Mouse (Mus musculus): ENCODE data around the gene Ptpra.
"Not testable (repeated sequence)": the region's sequence is repeated elsewhere in the genome, so short reads cannot be mapped to it uniquely, and the experiment has no call there.

Ptpra gene

GRCm38 (mm10) chr2:130488002-130488401 is 37.9 kb downstream of the Ptpra start:
- no peak for DNase-seq (ENCODE audit: low spot score in 2 of 2)

- DNase-seq (ENCODE audit: low spot score in 2 of 2) = no peak
These were observed 38.5 kb downstream of the Ptpra start for GRCm38 (mm10) chr2:130488600-130488999.

- DNase-seq (ENCODE audit: low spot score in 2 of 2) = no peak
These were observed 41.1 kb downstream of the Ptpra start for GRCm38 (mm10) chr2:130491162-130491561.

GRCm38 (mm10) chr2:130491587-130491986 is 41.5 kb downstream of the Ptpra start:
- peak in 1 of 2 experiments; percentile 53 for DNase-seq (ENCODE audit: low spot score in 2 of 2)

- DNase-seq (ENCODE audit: low spot score in 2 of 2) = not testable (repeated sequence)
These were observed 45.0 kb downstream of the Ptpra start for GRCm38 (mm10) chr2:130495114-130495513.

GRCm38 (mm10) chr2:130496037-130496436 is 46.0 kb downstream of the Ptpra start:
- peak; percentile 40 to 65 for DNase-seq (ENCODE audit: low spot score in 2 of 2)

- no peak for DNase-seq (ENCODE audit: low spot score in 2 of 2)
These were observed 46.9 kb downstream of the Ptpra start for GRCm38 (mm10) chr2:130496931-130497330.

- DNase-seq (ENCODE audit: low spot score in 2 of 2) = no peak
These were observed 49.5 kb downstream of the Ptpra start for GRCm38 (mm10) chr2:130499546-130499945.

GRCm38 (mm10) chr2:130501556-130501955 is 51.5 kb downstream of the Ptpra start:
- DNase-seq (ENCODE audit: low spot score in 2 of 2) = no peak

- DNase-seq (ENCODE audit: low spot score in 2 of 2) = not testable (repeated sequence)
These were observed 61.5 kb downstream of the Ptpra start for GRCm38 (mm10) chr2:130511616-130512015.

- DNase-seq (ENCODE audit: low spot score in 2 of 2) = no peak
These were observed 63.8 kb downstream of the Ptpra start for GRCm38 (mm10) chr2:130513907-130514306.

GRCm38 (mm10) chr2:130515791-130516190 is 65.7 kb downstream of the Ptpra start:
- DNase-seq (ENCODE audit: low spot score in 2 of 2) = no peak

GRCm38 (mm10) chr2:130521927-130522326 is 71.8 kb downstream of the Ptpra start:
- DNase-seq (ENCODE audit: low spot score in 2 of 2) = no peak

GRCm38 (mm10) chr2:130525480-130525879 is 75.4 kb downstream of the Ptpra start:
- DNase-seq (ENCODE audit: low spot score in 2 of 2) = not testable (repeated sequence)

- DNase-seq (ENCODE audit: low spot score in 2 of 2) = no peak
These were observed 78.4 kb downstream of the Ptpra start for GRCm38 (mm10) chr2:130528457-130528856.

- no peak for DNase-seq (ENCODE audit: low spot score in 2 of 2)
These were observed 79.2 kb downstream of the Ptpra start for GRCm38 (mm10) chr2:130529290-130529689.

GRCm38 (mm10) chr2:130529925-130530324 is 79.8 kb downstream of the Ptpra start:
- DNase-seq (ENCODE audit: low spot score in 2 of 2) = no peak

- no peak for DNase-seq (ENCODE audit: low spot score in 2 of 2)
These were observed 82.1 kb downstream of the Ptpra start for GRCm38 (mm10) chr2:130532201-130532600.

GRCm38 (mm10) chr2:130535017-130535416 is 84.9 kb downstream of the Ptpra start:
- DNase-seq (ENCODE audit: low spot score in 2 of 2) = no peak

- no peak for DNase-seq (ENCODE audit: low spot score in 2 of 2)
These were observed 86.8 kb downstream of the Ptpra start for GRCm38 (mm10) chr2:130536890-130537289.

GRCm38 (mm10) chr2:130538876-130539546 is 88.9 kb downstream of the Ptpra start:
- DNase-seq (ENCODE audit: low spot score in 2 of 2) = no peak

- DNase-seq (ENCODE audit: low spot score in 2 of 2) = no peak
These were observed 90.2 kb downstream of the Ptpra start for GRCm38 (mm10) chr2:130540266-130540665.

- no peak for DNase-seq (ENCODE audit: low spot score in 2 of 2)
These were observed 96.9 kb downstream of the Ptpra start for GRCm38 (mm10) chr2:130546957-130547356.

GRCm38 (mm10) chr2:130554841-130555240 is 104.8 kb downstream of the Ptpra start:
- DNase-seq (ENCODE audit: low spot score in 2 of 2) = no peak

Measured in cerebellum, postnatal 4 days (tissue).